16 mouse cellular contexts compared by ENCODE assay signal in genomic region chr1:127352131-127352793, GRCm38 (mm10).
DNase-seq lines count a peak whose midpoint lies in the region; ATAC-seq and TF ChIP-seq lines count a peak whose summit lies in the region.
"Had no signal": no experiment of that assay in that cellular context is flagged by ENCODE, and none has a peak within 500 bp of the region (broad histone marks: within the 10 kb centered on the region; RNA-seq: fewer than 3 reads in every experiment).

No protein-coding gene starts in this region.

- ATAC-seq in hindbrain, embryonic 15.5 days (ENCODE audit: low FRiP score, low read depth) = no peak
- ATAC-seq in hindbrain, embryonic 16.5 days = no peak
- ATAC-seq in heart, embryonic 12.5 days (ENCODE audit: insufficient number of reproducible peaks, low FRiP score) = no peak
- ATAC-seq in intestine, postnatal 0 days = peak; percentile 76

- no peak overlapping the region for H3K4me2 ChIP-seq in hindbrain, embryonic 15.5 days
- no peak overlapping the region for H3K4me2 ChIP-seq in hindbrain, embryonic 16.5 days (ENCODE audit: low read length)
- H3K4me2 ChIP-seq in heart, embryonic 12.5 days = no peak overlapping the region
- no peak overlapping the region for H3K4me2 ChIP-seq in intestine, postnatal 0 days (replicated peaks; ENCODE audit: low read depth)
- H3K4me2 ChIP-seq: hindbrain, embryonic 12.5 days; limb, embryonic 13.5 days had no signal

- no peak for TF ChIP-seq CTCF in intestine, postnatal 0 days (IDR thresholded peaks at IDR 0.05; ENCODE audit: low read depth)

- H3K36me3 ChIP-seq in hindbrain, embryonic 15.5 days = no peaks in the 10 kb centered on the region
- no peaks in the 10 kb centered on the region for H3K36me3 ChIP-seq in hindbrain, embryonic 16.5 days (ENCODE audit: control insufficient read depth, insufficient read depth, low read length)
- H3K36me3 ChIP-seq in heart, embryonic 12.5 days = no peaks in the 10 kb centered on the region
- no peaks in the 10 kb centered on the region for H3K36me3 ChIP-seq in intestine, postnatal 0 days (ENCODE audit: control insufficient read depth, insufficient read depth)
- H3K36me3 ChIP-seq: hindbrain, embryonic 12.5 days; limb, embryonic 13.5 days had no signal

- H3K9ac ChIP-seq in hindbrain, embryonic 15.5 days = no peak overlapping the region
- H3K9ac ChIP-seq in hindbrain, embryonic 16.5 days (ENCODE audit: low read depth, low read length) = no peak overlapping the region
- no peak overlapping the region for H3K9ac ChIP-seq in heart, embryonic 12.5 days
- H3K9ac ChIP-seq in intestine, postnatal 0 days (ENCODE audit: low read depth, low read length) = no peak overlapping the region
- H3K9ac ChIP-seq: hindbrain, embryonic 12.5 days; limb, embryonic 13.5 days had no signal

- no peaks in the 10 kb centered on the region for H3K9me3 ChIP-seq in hindbrain, embryonic 15.5 days
- H3K9me3 ChIP-seq in hindbrain, embryonic 16.5 days (ENCODE audit: control insufficient read depth, low read length) = no peaks in the 10 kb centered on the region
- no peaks in the 10 kb centered on the region for H3K9me3 ChIP-seq in heart, embryonic 12.5 days (replicated peaks)
- no peaks in the 10 kb centered on the region for H3K9me3 ChIP-seq in intestine, postnatal 0 days (ENCODE audit: control insufficient read depth)
- H3K9me3 ChIP-seq: forebrain, embryonic 10.5 days; hindbrain, embryonic 12.5 days; limb, embryonic 13.5 days had no signal

- H3K27ac ChIP-seq in hindbrain, embryonic 15.5 days (replicated peaks) = 0 out of 2 replicates have a peak overlapping the region, but pooled peaks have one; percentile 17
- H3K27ac ChIP-seq in hindbrain, embryonic 16.5 days (ENCODE audit: low read depth, low read length) = no peak overlapping the region
- H3K27ac ChIP-seq in heart, embryonic 12.5 days (ENCODE audit: poor library complexity, severe bottlenecking) = peak overlapping the region; percentile 51
- H3K27ac ChIP-seq in intestine, postnatal 0 days (ENCODE audit: low read depth, low read length) = peak overlapping the region; percentile 84
- H3K27ac ChIP-seq: forebrain, embryonic 10.5 days; hindbrain, embryonic 12.5 days; kidney, postnatal 0 days; limb, embryonic 13.5 days had no signal

- H3K27me3 ChIP-seq in hindbrain, embryonic 15.5 days = no peaks in the 10 kb centered on the region
- H3K27me3 ChIP-seq in hindbrain, embryonic 16.5 days (replicated peaks; ENCODE audit: control insufficient read depth, insufficient read depth, low read length) = no peaks in the 10 kb centered on the region
- H3K27me3 ChIP-seq in heart, embryonic 12.5 days (replicated peaks) = no peaks in the 10 kb centered on the region
- no peaks in the 10 kb centered on the region for H3K27me3 ChIP-seq in intestine, postnatal 0 days (replicated peaks; ENCODE audit: control insufficient read depth, insufficient read depth, low read length)
- H3K27me3 ChIP-seq: hindbrain, embryonic 12.5 days; limb, embryonic 13.5 days had no signal

- no peaks in the 10 kb centered on the region for H3K4me1 ChIP-seq in hindbrain, embryonic 15.5 days (replicated peaks)
- H3K4me1 ChIP-seq in hindbrain, embryonic 16.5 days (ENCODE audit: control insufficient read depth, insufficient read depth, low read depth, low read length) = no peaks in the 10 kb centered on the region; the same call in none of the 2 replicates
- peaks cover 52% of the 10 kb centered on the region for H3K4me1 ChIP-seq in heart, embryonic 12.5 days (replicated peaks)
- H3K4me1 ChIP-seq in intestine, postnatal 0 days (replicated peaks; ENCODE audit: control insufficient read depth, insufficient read depth, low read length) = 0 out of 2 replicates have a peak, but pooled peaks cover 7% of the 10 kb centered on the region
- H3K4me1 ChIP-seq: hindbrain, embryonic 12.5 days had no signal

- H3K4me3 ChIP-seq in hindbrain, embryonic 15.5 days = no peak overlapping the region
- H3K4me3 ChIP-seq in hindbrain, embryonic 16.5 days (ENCODE audit: low read length) = no peak overlapping the region
- no peak overlapping the region for H3K4me3 ChIP-seq in heart, embryonic 12.5 days
- no peak overlapping the region for H3K4me3 ChIP-seq in intestine, postnatal 0 days (ENCODE audit: low read depth, low read length)
- H3K4me3 ChIP-seq: forebrain, embryonic 10.5 days; hindbrain, embryonic 12.5 days; limb, embryonic 13.5 days had no signal

- WGBS in hindbrain, embryonic 15.5 days = 76% methylated on average over 4 of the region's 4 CpGs
- WGBS in hindbrain, embryonic 16.5 days = 81% methylated on average over 4 of the region's 4 CpGs
- 26% methylated on average over 4 of the region's 4 CpGs for WGBS in heart, embryonic 12.5 days
- 34% methylated on average over 4 of the region's 4 CpGs for WGBS in intestine, postnatal 0 days

- peak; percentile 43 for DNase-seq in brain, adult 2 months (ENCODE audit: low read depth, low spot score)
- no peak for DNase-seq in c-Kit-positive CD71-positive TER-119-positive erythroid progenitor cells, embryonic 14.5 days (ENCODE audit: low spot score)
- no peak for DNase-seq in retina, embryonic 14.5 days (ENCODE audit: low spot score)
- DNase-seq in cerebellum, adult 11-12 months = no peak
- DNase-seq: B cell, adult 2 months; cerebellum, adult 18-20 months; embryo, embryonic 11 days; lung, adult 2 months had no signal
